ENCODE assay signal across 23 mouse cellular contexts in the genomic region with DNA sequence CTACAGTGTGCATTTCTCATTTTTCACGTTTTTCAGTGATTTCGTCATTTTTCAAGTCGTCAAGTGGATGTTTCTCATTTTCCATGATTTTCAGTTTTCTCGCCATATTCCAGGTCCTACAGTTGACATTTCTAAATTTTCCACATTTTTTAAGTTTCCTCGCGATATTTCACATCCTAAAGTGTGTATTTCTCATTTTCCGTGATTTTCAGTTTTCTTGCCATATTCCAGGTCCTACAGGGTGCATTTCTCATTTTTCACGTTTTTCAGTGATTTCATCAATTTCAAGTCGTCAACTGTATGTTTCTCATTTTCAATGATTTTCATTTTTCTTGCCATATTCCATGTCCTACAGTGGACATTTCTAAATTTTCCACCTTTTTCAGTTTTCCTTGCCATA. TPM values are rescaled to one million over a fixed set of nuclear protein-coding genes. Genes with fewer than 3 reads are reported as not detected.
"Had no signal": no experiment of that assay in that cellular context is flagged by ENCODE, and none has a peak within 500 bp of the region (broad histone marks: within the 10 kb centered on the region; RNA-seq: fewer than 3 reads in every experiment).

Gene Gm10719, plus strand, starts transcription at position 301 of the 400 bp plus-strand sequence.

RNA-seq across cellular contexts. Expression of gene Gm10719, which starts in this region (rescaled TPM):
- total RNA-seq: left cerebral cortex, adult 2 months; left cerebral cortex, postnatal 10 days; left cerebral cortex, postnatal 25 days had no signal
- polyA plus RNA-seq: limb, embryonic 10.5 days; limb, embryonic 11.5 days; limb, embryonic 13.5 days; limb, embryonic 14.5 days; liver, adult 2 months; liver, embryonic 11.5 days; liver, embryonic 12.5 days; liver, embryonic 13.5 days; liver, embryonic 14.5 days; liver, embryonic 15.5 days; liver, embryonic 16.5 days; liver, postnatal 0 days; lung, adult 2 months; lung, embryonic 14.5 days; lung, embryonic 15.5 days; lung, embryonic 16.5 days; macrophage; midbrain, embryonic 10.5 days; midbrain, embryonic 16.5 days; myocyte had no signal
